Mouse (Mus musculus): ENCODE measurements around the gene Fst.

GRCm38 (mm10) chr13:114457567-114458120 is 1.1 kb downstream of the Fst start:
- TF ChIP-seq GATA1 (IDR thresholded peaks at IDR 0.05; ENCODE audit: low read length), result no peak
- TF ChIP-seq TAL1 (IDR thresholded peaks at IDR 0.05; ENCODE audit: low read length), result no peak
